Mouse (Mus musculus) erythroblast, embryonic 14.5 days (primary cell): Measurements from ENCODE around the gene Synj2. TPM values are rescaled to one million over a fixed set of nuclear protein-coding genes. Genes with fewer than 3 reads are reported as not detected.

Source experiments
- H3K27me3 ChIP-seq: 2 replicates; pipeline ENCODE4 v1.6.1; 2012; ENCODE audit warnings: inconsistent platforms; ENCODE audit not compliant: control insufficient read depth
- H3K36me3 ChIP-seq: 2 replicates; pipeline ENCODE4 v1.6.1; 2012; ENCODE audit warnings: mild to moderate bottlenecking, inconsistent platforms; ENCODE audit not compliant: control insufficient read depth
- H3K4me1 ChIP-seq: 2 replicates; pipeline ENCODE4 v1.6.1; 2012; ENCODE audit warnings: inconsistent platforms; ENCODE audit not compliant: control insufficient read depth
- H3K4me3 ChIP-seq: replicated peaks from 2 replicates; pipeline ENCODE3; 2012; ENCODE audit warnings: moderate library complexity, mild to moderate bottlenecking, inconsistent platforms
- H3K9me3 ChIP-seq: 2 replicates; pipeline ENCODE4 v1.6.1; 2012; ENCODE audit warnings: low read length, inconsistent platforms, mixed read lengths; ENCODE audit not compliant: control insufficient read depth
- GATA1 ChIP-seq: IDR thresholded peaks from 2 replicates; pipeline ENCODE4 v1.6.1; 2012; ENCODE audit warnings: low read length, inconsistent platforms, mixed read lengths
- TAL1 ChIP-seq: IDR thresholded peaks from 3 replicates; pipeline ENCODE4 v1.6.1; 2012; ENCODE audit warnings: low read length, inconsistent platforms, mixed read lengths
- polyA plus RNA-seq: library from polyadenylated mRNA; stranded (reverse); fragments of >175 nt; gene quantifications from 2 replicates; pipeline ENCODE4 v1.2.3, GENCODE M21; 2012

The Synj2 gene
- polyA plus RNA-seq, 1 experiment = not detected

DNA sequence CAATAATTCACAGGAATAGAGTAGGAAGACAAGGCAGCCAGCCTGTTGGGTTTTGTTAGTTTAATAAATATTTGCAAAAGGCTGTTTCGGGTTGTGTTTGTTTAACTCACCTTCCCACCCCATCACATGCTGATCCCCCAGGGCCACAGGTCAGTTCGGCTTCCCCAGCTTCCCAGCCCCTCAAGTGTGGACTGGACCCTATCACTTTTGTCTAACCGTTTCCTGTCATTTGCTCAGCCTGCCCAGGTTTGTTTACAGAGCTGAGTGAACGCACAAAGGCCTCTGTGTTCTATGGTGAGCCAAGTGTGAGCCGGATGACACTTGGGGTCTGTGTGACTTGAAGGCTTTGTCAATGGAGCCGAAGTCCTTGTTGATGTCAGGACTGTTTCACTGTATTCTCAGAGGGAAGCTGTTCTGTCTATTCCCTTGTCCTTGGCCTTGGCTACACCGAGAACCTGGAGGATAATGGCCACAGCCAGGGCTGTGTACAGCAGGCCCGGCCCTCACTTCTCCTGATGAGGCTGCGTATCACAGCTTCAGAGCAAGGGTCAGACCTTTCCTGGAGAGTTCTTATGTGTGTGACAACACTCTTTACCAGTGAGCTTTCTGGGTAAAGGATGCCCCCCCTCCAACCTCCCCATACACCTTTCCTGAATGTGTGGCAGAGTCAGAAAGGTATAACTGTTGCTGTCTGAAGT, 24.2 kb downstream of the Synj2 start:
- Histone ChIP-seq H3K27me3 (no peaks in the 10 kb centered on the region), H3K9me3 (no peaks in the 10 kb centered on the region; the same call in 1 of the 2 replicates), H3K36me3 (no peaks in the 10 kb centered on the region), H3K4me3 (no peak overlapping the region), H3K4me1 (no peaks in the 10 kb centered on the region)
- TF ChIP-seq TAL1 = no peak
- no peak for TF ChIP-seq GATA1

DNA sequence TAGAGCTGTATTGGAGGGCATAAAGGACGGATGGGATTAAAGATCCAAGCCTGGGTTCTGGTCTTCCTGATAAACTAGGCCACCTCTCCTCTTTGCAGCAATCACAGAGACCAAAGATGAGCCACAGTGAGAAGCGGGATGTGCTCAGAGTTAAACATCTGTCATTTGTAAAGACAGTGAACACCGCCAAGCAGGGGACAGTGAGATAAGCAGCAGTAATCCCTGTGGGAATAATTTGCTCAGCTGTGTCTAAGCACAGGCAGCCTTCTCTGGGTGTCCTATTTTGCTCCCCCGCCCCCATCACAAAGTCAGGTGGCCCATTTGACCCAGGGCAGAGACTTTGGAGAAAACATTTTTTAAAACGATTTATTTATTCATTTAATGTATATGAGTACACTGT, 25.6 kb downstream of the Synj2 start:
- H3K4me3 ChIP-seq = no peak overlapping the region
- H3K36me3 ChIP-seq = no peaks in the 10 kb centered on the region
- no peaks in the 10 kb centered on the region for H3K4me1 ChIP-seq
- TF ChIP-seq TAL1 (no peak), GATA1 (no peak)
- no peaks in the 10 kb centered on the region for H3K27me3 ChIP-seq
- H3K9me3 ChIP-seq = no peaks in the 10 kb centered on the region; the same call in 1 of the 2 replicates

DNA sequence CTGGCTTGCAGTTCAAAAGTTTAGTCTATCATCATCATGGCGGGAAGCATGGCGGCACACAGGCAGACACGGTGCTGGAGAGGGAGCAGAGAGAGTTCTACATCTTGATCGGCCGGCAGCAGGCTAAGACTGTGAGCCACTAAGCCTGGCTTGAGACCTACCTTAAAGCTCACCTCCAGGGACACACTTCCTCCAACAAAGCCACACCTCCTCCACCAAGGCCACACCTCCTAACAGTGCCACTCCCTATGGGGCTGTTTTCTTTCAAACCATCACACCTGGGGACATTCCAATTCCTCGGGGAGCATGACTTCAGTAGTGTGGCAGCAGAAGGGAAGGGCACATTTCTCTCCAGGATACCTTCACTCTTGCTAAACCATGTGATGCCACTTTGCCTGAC, 27.5 kb downstream of the Synj2 start:
- Histone ChIP-seq H3K4me3 (no peak overlapping the region), H3K27me3 (no peaks in the 10 kb centered on the region), H3K36me3 (no peaks in the 10 kb centered on the region), H3K4me1 (no peaks in the 10 kb centered on the region), H3K9me3 (no peaks in the 10 kb centered on the region)
- TF ChIP-seq GATA1 (no peak), TAL1 (no peak)

DNA sequence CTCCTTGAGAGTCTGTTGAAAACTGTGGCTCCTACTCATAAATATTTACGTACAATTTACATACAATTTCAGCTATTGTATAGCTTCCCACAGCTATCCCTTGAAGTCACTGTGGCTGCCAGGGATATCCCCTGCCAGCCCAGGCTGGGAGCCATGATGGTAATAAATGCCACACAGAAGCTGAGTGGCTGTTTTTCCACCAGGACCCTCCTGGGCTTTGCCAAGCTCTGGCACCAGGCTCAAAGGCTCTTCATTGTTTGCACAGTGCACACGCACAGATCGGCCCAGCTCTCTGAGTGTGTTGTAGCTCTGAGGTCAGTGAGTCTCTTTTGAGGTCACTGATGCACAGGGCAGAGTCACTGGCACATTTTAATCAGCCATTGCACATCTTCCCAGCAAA, 28.2 kb downstream of the Synj2 start:
- no peaks in the 10 kb centered on the region for H3K9me3 ChIP-seq
- H3K4me3 ChIP-seq = no peak overlapping the region
- H3K36me3 ChIP-seq = no peaks in the 10 kb centered on the region
- no peak for TF ChIP-seq GATA1
- TF ChIP-seq TAL1 = no peak
- no peaks in the 10 kb centered on the region for H3K4me1 ChIP-seq
- no peaks in the 10 kb centered on the region for H3K27me3 ChIP-seq

DNA sequence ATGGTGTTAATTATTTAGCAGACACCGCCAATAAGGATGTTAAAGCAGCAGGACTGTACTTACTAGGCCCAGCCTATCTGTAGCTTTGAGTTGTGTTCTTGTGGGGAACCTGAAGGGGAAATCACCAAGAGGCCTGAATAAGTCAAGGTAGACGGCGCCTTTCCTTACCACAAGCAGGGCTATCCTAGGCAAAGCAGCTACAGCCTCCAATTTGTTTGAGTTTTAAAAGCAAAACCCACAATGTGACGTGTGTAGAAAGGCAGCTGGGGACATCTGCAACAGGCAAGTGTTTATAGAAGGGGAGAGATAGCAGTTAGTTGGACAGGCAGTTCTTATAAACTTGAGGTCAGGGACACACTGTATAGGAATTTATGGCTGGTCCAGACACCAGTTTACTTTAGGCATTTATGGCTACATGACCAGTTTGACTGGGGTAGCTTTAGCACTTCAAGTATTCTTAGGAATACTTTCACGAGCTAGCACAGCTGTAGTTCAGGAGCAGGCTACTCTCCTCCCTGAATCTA, 29.3 kb downstream of the Synj2 start:
- Histone ChIP-seq H3K4me3 (no peak overlapping the region), H3K9me3 (no peaks in the 10 kb centered on the region), H3K36me3 (no peaks in the 10 kb centered on the region), H3K4me1 (no peaks in the 10 kb centered on the region), H3K27me3 (peaks cover 4% of the 10 kb centered on the region)
- TF ChIP-seq GATA1 (no peak), TAL1 (no peak)

DNA sequence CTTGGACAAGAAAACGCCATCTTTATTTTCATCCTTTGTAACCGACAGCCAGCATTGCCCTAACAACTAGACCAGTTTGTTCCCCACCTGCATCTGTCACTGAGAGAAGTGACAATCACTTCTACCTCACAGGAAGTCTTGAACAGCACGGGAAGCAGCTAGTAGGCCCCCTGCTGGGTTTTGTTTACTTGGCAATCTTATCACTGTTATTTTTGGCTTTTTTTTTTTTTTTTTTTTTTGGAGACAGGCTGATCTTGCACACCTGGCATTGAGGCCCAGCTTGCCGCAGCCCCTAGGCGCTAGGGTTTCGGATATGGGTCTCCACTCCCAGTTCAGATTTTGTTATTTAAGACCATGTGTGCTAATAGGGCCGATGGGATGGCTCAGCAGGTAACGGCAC, 32.5 kb downstream of the Synj2 start:
- H3K27me3 ChIP-seq = peaks cover 36% of the 10 kb centered on the region
- H3K9me3 ChIP-seq = no peaks in the 10 kb centered on the region
- TF ChIP-seq TAL1 (no peak), GATA1 (no peak)
- no peak overlapping the region for H3K4me3 ChIP-seq
- no peaks in the 10 kb centered on the region; the same call in 1 of the 2 replicates for H3K4me1 ChIP-seq
- H3K36me3 ChIP-seq = no peaks in the 10 kb centered on the region

DNA sequence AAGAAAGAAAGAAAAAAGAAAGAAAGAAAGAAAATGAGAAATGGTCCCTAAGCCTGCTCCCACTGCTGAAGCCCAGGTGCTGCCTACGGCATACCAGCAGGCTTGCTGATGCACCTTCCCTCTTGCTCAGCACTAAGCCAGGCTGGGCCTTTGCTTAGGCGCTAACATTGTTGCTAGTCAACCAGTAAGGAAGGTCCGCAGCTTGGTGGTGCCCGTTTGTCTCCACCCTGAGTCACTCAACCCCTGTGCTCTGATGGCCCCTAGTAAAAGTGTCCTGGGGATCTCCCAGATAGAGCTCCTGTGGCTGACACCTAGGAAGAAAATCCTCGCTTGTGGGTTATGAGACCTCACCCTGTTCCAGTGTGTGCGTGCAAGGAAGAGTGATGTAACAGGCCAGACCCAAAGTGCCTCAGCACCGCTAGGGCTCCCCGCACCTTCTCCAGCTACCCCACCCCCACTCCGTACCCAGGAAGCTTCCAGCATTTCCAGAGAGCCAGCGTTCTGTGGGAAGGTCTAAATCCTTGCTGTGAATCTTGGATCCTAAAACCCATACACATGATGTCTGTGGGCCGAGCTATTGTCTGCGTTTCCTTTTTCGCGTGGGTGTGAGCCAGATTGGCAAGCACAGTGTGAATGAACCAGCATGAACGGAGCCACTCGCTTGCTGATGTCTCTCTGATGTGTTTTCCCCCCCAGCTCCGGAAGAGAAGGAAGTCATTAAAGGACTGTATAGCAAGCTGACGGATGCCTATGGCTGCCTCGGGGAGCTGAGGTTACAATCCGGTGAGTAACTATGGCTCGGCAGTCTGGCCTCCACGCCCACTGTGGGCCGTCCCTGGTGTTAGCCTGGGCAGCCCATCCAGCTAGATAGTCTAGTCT, 34.3 kb downstream of the Synj2 start:
- no peak overlapping the region for H3K4me3 ChIP-seq
- H3K36me3 ChIP-seq = no peaks in the 10 kb centered on the region
- TF ChIP-seq TAL1 = no peak
- no peak for TF ChIP-seq GATA1
- H3K4me1 ChIP-seq = no peaks in the 10 kb centered on the region; the same call in 1 of the 2 replicates
- no peaks in the 10 kb centered on the region for H3K9me3 ChIP-seq
- peaks cover 38% of the 10 kb centered on the region for H3K27me3 ChIP-seq

DNA sequence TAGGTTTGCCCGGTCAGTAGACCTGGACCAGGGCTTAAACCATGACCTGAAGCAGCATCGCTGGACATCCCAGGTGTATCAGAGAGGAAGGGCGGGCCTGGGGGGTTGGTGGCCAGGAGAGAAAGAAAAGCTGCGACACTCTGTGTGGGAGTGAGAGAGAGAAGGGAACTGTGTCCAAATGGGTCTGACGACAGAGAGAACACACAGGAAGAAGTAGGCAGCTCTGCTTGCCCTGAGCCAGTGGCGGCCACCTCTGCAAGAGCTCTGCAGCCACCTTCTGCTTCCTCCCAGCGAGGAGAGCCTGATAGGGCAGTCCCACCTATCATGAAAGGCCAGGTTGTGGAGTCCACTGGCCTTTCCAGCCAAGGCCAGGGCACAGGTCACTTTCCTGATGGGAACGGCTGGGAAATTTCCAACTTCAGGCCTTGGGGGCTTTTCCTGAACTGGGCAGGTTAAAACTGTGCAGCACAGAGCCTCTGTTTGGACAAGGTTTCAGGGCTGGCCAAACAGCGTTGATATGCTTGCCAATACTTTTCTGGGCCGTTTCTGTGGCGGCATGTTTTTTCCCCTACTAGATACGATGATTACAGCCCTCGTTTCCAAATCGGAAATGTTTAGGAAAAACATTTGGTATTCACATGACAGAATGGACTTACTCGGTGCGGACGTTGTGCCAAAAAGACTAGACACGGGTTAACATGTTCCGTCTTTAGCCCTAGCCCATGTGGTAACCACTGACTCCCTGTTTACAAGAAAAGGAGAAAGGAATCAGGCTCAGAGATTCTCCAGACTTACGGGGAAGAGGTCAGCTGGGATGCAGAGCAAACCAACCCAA, 35.4 kb downstream of the Synj2 start:
- TF ChIP-seq TAL1 (no peak), GATA1 (no peak)

More for the DNA sequence above, 35.4 kb downstream of the Synj2 start:
- H3K27me3 ChIP-seq = peaks cover 38% of the 10 kb centered on the region
- H3K4me3 ChIP-seq = no peak overlapping the region
- no peaks in the 10 kb centered on the region for H3K9me3 ChIP-seq
- H3K36me3 ChIP-seq = no peaks in the 10 kb centered on the region
- no peaks in the 10 kb centered on the region; the same call in 1 of the 2 replicates for H3K4me1 ChIP-seq
